Mouse (Mus musculus): ENCODE data around the gene Cdk5. TPM values are rescaled to one million over a fixed set of nuclear protein-coding genes. Genes with fewer than 3 reads are reported as not detected.
A peak's percentile ranks its signal among the peaks of the same experiment; 100 is the strongest.

Cdk5 gene
- 106 and 127 TPM in 2 replicates for polyA plus RNA-seq (2015; fragmentation: Nextera tagmentation; extraction: Ambion mirVana)

GRCm38 (mm10) chr5:24423129-24424003 is at the start of gene Cdk5, which contains the start of gene Slc4a2:
Gene Cdk5 (minus strand): TSS chr5:24423530.
Gene Slc4a2 (plus strand): TSS chr5:24423837.
- WGBS: under 1% methylated on average over 46 of the region's 46 CpGs
- Histone ChIP-seq H3K27ac (ENCODE audit: low read length) (peak within 1 kb of the TSS; percentile 94), H3K9ac (replicated peaks; ENCODE audit: low read depth, low read length) (peak within 1 kb of the TSS; percentile 80), H3K4me2 (ENCODE audit: low read length) (peak within 1 kb of the TSS; percentile 96), H3K9me3 (ENCODE audit: control insufficient read depth, low read length) (no peaks in the 10 kb centered on the region), H3K4me1 (replicated peaks; ENCODE audit: control insufficient read depth, insufficient read depth, low read length) (peaks cover 45% of the 10 kb centered on the region), H3K36me3 (ENCODE audit: control insufficient read depth, insufficient read depth) (peaks cover 7% of the 10 kb centered on the region), H3K4me3 (replicated peaks; ENCODE audit: low read length) (peak within 1 kb of the TSS; percentile 69), H3K27me3 (replicated peaks; ENCODE audit: control insufficient read depth, insufficient read depth, low read length) (no peaks in the 10 kb centered on the region)
- peak; percentile 97 for ATAC-seq

GRCm38 (mm10) chr5:24470600-24470999 is 47.3 kb upstream of the Cdk5 start:
- Histone ChIP-seq H3K4me1 (replicated peaks; ENCODE audit: control insufficient read depth, insufficient read depth, low read length) (peaks cover 39% of the 10 kb centered on the region), H3K27ac (ENCODE audit: low read length) (no peak overlapping the region), H3K9ac (replicated peaks; ENCODE audit: low read depth, low read length) (no peak overlapping the region), H3K9me3 (ENCODE audit: control insufficient read depth, low read length) (no peaks in the 10 kb centered on the region), H3K4me2 (ENCODE audit: low read length) (no peak overlapping the region), H3K4me3 (replicated peaks; ENCODE audit: low read length) (no peak overlapping the region), H3K36me3 (ENCODE audit: control insufficient read depth, insufficient read depth) (no peaks in the 10 kb centered on the region), H3K27me3 (replicated peaks; ENCODE audit: control insufficient read depth, insufficient read depth, low read length) (peaks cover 7% of the 10 kb centered on the region)
- 7% methylated on average over 5 of the region's 5 CpGs for WGBS
- ATAC-seq: peak; percentile 62

GRCm38 (mm10) chr5:24466762-24467161 is 43.4 kb upstream of the Cdk5 start:
- Histone ChIP-seq H3K27me3 (replicated peaks; ENCODE audit: control insufficient read depth, insufficient read depth, low read length) (no peaks in the 10 kb centered on the region), H3K9me3 (ENCODE audit: control insufficient read depth, low read length) (no peaks in the 10 kb centered on the region), H3K4me1 (replicated peaks; ENCODE audit: control insufficient read depth, insufficient read depth, low read length) (peaks cover 18% of the 10 kb centered on the region), H3K9ac (replicated peaks; ENCODE audit: low read depth, low read length) (no peak overlapping the region; the same call in 1 of the 2 replicates), H3K4me3 (replicated peaks; ENCODE audit: low read length) (no peak overlapping the region), H3K27ac (ENCODE audit: low read length) (no peak overlapping the region), H3K4me2 (ENCODE audit: low read length) (no peak overlapping the region), H3K36me3 (ENCODE audit: control insufficient read depth, insufficient read depth) (no peaks in the 10 kb centered on the region)
- WGBS: 24% methylated on average over 12 of the region's 12 CpGs
- no peak for ATAC-seq

DNA sequence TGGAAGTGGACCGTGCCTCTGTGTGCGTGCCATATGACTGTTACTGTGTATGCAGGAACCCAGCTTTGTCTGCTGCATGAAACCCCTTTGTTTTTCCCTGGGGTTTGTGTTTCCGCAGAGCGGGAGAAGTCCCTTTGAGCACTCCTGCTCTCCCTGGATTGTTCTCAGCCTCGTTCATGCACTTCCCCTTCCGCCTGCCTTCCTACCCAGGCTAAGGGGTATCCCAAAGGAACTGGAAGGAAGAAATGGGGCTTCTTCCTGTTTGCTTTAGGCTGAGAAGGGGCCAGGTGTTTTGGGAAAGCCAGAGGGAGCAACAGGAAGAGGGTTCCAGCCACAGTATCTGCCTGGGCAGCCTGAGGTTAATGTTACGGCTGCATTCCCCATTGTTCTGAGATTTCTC is 32.3 kb upstream of the Cdk5 start:
- Histone ChIP-seq H3K27ac (ENCODE audit: low read length) (no peak overlapping the region), H3K9me3 (ENCODE audit: control insufficient read depth, low read length) (no peaks in the 10 kb centered on the region), H3K4me3 (replicated peaks; ENCODE audit: low read length) (no peak overlapping the region), H3K4me2 (ENCODE audit: low read length) (peak overlapping the region; percentile 25), H3K36me3 (ENCODE audit: control insufficient read depth, insufficient read depth) (no peaks in the 10 kb centered on the region; the same call in 1 of the 2 replicates), H3K4me1 (replicated peaks; ENCODE audit: control insufficient read depth, insufficient read depth, low read length) (peaks cover 43% of the 10 kb centered on the region), H3K9ac (replicated peaks; ENCODE audit: low read depth, low read length) (peak overlapping the region; percentile 37), H3K27me3 (replicated peaks; ENCODE audit: control insufficient read depth, insufficient read depth, low read length) (no peaks in the 10 kb centered on the region)
- no peak for ATAC-seq
- WGBS: 51% methylated on average over 7 of the region's 7 CpGs

- WGBS: 74% methylated on average over 3 of the region's 3 CpGs
- no peak for ATAC-seq
- no peak overlapping the region for H3K27ac ChIP-seq (ENCODE audit: low read length)
Measured at GRCm38 (mm10) chr5:24455076-24455475, 31.7 kb upstream of the Cdk5 start.

GRCm38 (mm10) chr5:24453985-24454303 is 30.6 kb upstream of the Cdk5 start:
- ATAC-seq: no peak
- Histone ChIP-seq H3K27me3 (replicated peaks; ENCODE audit: control insufficient read depth, insufficient read depth, low read length) (no peaks in the 10 kb centered on the region), H3K27ac (ENCODE audit: low read length) (peak overlapping the region; percentile 51; the same call in 1 of the 2 replicates), H3K4me3 (replicated peaks; ENCODE audit: low read length) (peak overlapping the region; percentile 62), H3K4me2 (ENCODE audit: low read length) (peak overlapping the region; percentile 99), H3K9ac (replicated peaks; ENCODE audit: low read depth, low read length) (0 out of 2 replicates have a peak overlapping the region, but pooled peaks have one; percentile 41), H3K4me1 (replicated peaks; ENCODE audit: control insufficient read depth, insufficient read depth, low read length) (peaks cover 43% of the 10 kb centered on the region), H3K36me3 (ENCODE audit: control insufficient read depth, insufficient read depth) (no peaks in the 10 kb centered on the region), H3K9me3 (ENCODE audit: control insufficient read depth, low read length) (no peaks in the 10 kb centered on the region)
- WGBS: 5% methylated on average over 2 of the region's 2 CpGs

More at GRCm38 (mm10) chr5:24455076-24455475, 31.7 kb upstream of the Cdk5 start:
- Histone ChIP-seq H3K27me3 (replicated peaks; ENCODE audit: control insufficient read depth, insufficient read depth, low read length) (no peaks in the 10 kb centered on the region), H3K4me1 (replicated peaks; ENCODE audit: control insufficient read depth, insufficient read depth, low read length) (peaks cover 43% of the 10 kb centered on the region), H3K9me3 (ENCODE audit: control insufficient read depth, low read length) (no peaks in the 10 kb centered on the region), H3K9ac (replicated peaks; ENCODE audit: low read depth, low read length) (peak overlapping the region; percentile 37), H3K4me2 (ENCODE audit: low read length) (peak overlapping the region; percentile 25), H3K4me3 (replicated peaks; ENCODE audit: low read length) (no peak overlapping the region), H3K36me3 (ENCODE audit: control insufficient read depth, insufficient read depth) (no peaks in the 10 kb centered on the region)

- H3K36me3 ChIP-seq (ENCODE audit: control insufficient read depth, insufficient read depth): no peaks in the 10 kb centered on the region
- peak; percentile 13 for ATAC-seq
- 3% methylated on average over 5 of the region's 5 CpGs for WGBS
- H3K4me3 ChIP-seq (replicated peaks; ENCODE audit: low read length): peak overlapping the region; percentile 62
- peak overlapping the region; percentile 78 for H3K9ac ChIP-seq (replicated peaks; ENCODE audit: low read depth, low read length)
- H3K4me2 ChIP-seq (ENCODE audit: low read length): peak overlapping the region; percentile 99
- H3K27ac ChIP-seq (ENCODE audit: low read length): peak overlapping the region; percentile 71
- peaks cover 43% of the 10 kb centered on the region for H3K4me1 ChIP-seq (replicated peaks; ENCODE audit: control insufficient read depth, insufficient read depth, low read length)
- H3K9me3 ChIP-seq (ENCODE audit: control insufficient read depth, low read length): no peaks in the 10 kb centered on the region
- no peaks in the 10 kb centered on the region for H3K27me3 ChIP-seq (replicated peaks; ENCODE audit: control insufficient read depth, insufficient read depth, low read length)
Measured at GRCm38 (mm10) chr5:24453283-24453984, 30.1 kb upstream of the Cdk5 start.

GRCm38 (mm10) chr5:24452691-24453233 is 29.4 kb upstream of the Cdk5 start:
- H3K9ac ChIP-seq (replicated peaks; ENCODE audit: low read depth, low read length): peak overlapping the region; percentile 78
- peak overlapping the region; percentile 99 for H3K4me2 ChIP-seq (ENCODE audit: low read length)
- no peaks in the 10 kb centered on the region for H3K27me3 ChIP-seq (replicated peaks; ENCODE audit: control insufficient read depth, insufficient read depth, low read length)
- under 1% methylated on average over 29 of the region's 29 CpGs for WGBS
- H3K36me3 ChIP-seq (ENCODE audit: control insufficient read depth, insufficient read depth): no peaks in the 10 kb centered on the region
- H3K4me3 ChIP-seq (replicated peaks; ENCODE audit: low read length): peak overlapping the region; percentile 62
- peaks cover 47% of the 10 kb centered on the region for H3K4me1 ChIP-seq (replicated peaks; ENCODE audit: control insufficient read depth, insufficient read depth, low read length)
- peak; percentile 4 for ATAC-seq
- no peaks in the 10 kb centered on the region for H3K9me3 ChIP-seq (ENCODE audit: control insufficient read depth, low read length)
- peak overlapping the region; percentile 92 for H3K27ac ChIP-seq (ENCODE audit: low read length)
